Mouse (Mus musculus) adrenal gland, adult 10 weeks (tissue): Measurements from ENCODE around the gene Txndc8. TPM values are rescaled to one million over a fixed set of nuclear protein-coding genes. Genes with fewer than 3 reads are reported as not detected.

Source experiments
- polyA plus RNA-seq: library from polyadenylated mRNA; stranded (reverse); fragments of 350-450 nt; fragmentation: Illumina TruSeq; extraction: RNeasy Lipid Tissue Mini Kit (QIAGEN cat#74804); gene quantifications from one replicate; pipeline ENCODE4 v1.2.3, GENCODE M21; 2014; ENCODE audit warnings: low read depth, low replicate concordance

The Txndc8 gene
- not detected for polyA plus RNA-seq

GRCm38 (mm10) chr4:58009024-58009423, at the start of gene Txndc8:
Txndc8 (minus strand) TSS chr4:58009124.

GRCm38 (mm10) chr4:57956029-57956960, 52.6 kb downstream of the Txndc8 start, which contains the start of gene Txn1:
Txn1 (minus strand) TSS chr4:57956411.

Other genes starting within 250 kb of the Txndc8 start
- gene D630039A03Rik, start 92.8 kb downstream of the Txndc8 start, polyA plus RNA-seq, result 16.5 TPM
- gene Txn1, start 52.7 kb downstream of the Txndc8 start, polyA plus RNA-seq, result 457 TPM
- gene Svep1, start 197.7 kb upstream of the Txndc8 start, polyA plus RNA-seq, result 1.9 TPM